ENCODE assay signal across 15 mouse cellular contexts in the genomic region with DNA sequence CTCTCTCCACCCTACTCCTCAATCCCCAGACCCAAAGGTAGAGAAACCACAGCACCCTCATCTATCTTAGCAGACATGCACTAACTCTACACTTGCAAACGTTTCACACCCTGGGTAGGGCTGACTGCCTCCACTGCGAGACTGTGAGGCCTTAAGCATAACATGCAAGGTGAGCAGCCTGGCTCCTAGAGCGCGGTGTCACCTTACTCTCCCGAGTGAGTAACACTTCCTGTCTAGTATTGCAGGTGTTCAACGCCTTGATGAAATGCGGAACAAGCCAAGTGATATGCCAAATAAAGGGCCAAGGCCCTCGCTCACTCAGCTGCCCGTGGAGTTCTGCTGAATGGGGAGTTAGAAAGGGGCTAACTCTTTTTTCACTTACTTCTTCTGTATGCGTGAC. TPM values are rescaled to one million over a fixed set of nuclear protein-coding genes. Genes with fewer than 3 reads are reported as not detected.
DNase-seq lines count a peak whose midpoint lies in the region; ATAC-seq and TF ChIP-seq lines count a peak whose summit lies in the region.
"Had no signal": no experiment of that assay in that cellular context is flagged by ENCODE, and none has a peak within 500 bp of the region (broad histone marks: within the 10 kb centered on the region; RNA-seq: fewer than 3 reads in every experiment).

No protein-coding gene starts in this region.

- peaks cover 18% of the 10 kb centered on the region for H3K36me3 ChIP-seq in limb, embryonic 12.5 days

- no peak overlapping the region for H3K4me2 ChIP-seq in limb, embryonic 12.5 days
- H3K4me2 ChIP-seq: embryonic facial prominence, embryonic 13.5 days; limb, embryonic 13.5 days had no signal

- peak overlapping the region; percentile 41; the same call in 1 of the 2 replicates for H3K27ac ChIP-seq in limb, embryonic 12.5 days
- H3K27ac ChIP-seq in cerebellum, adult 2 months (ENCODE audit: insufficient read depth, low read length) = no peak overlapping the region
- H3K27ac ChIP-seq: embryonic facial prominence, embryonic 13.5 days; layer of hippocampus, adult 2 months; limb, embryonic 13.5 days had no signal

- H3K27me3 ChIP-seq in limb, embryonic 12.5 days = no peaks in the 10 kb centered on the region
- H3K27me3 ChIP-seq in cerebellum, adult 2 months (ENCODE audit: control insufficient read depth, insufficient read depth, low read length) = no peaks in the 10 kb centered on the region
- H3K27me3 ChIP-seq: embryonic facial prominence, embryonic 13.5 days; limb, embryonic 13.5 days had no signal

- no peak for ATAC-seq in limb, embryonic 12.5 days (ENCODE audit: insufficient number of reproducible peaks, insufficient read depth, low FRiP score, low TSS enrichment, low read depth)
- ATAC-seq: inflammation-experienced regulatory T-cells, adult 6 months had no signal

- peak; percentile 11 to 13 for DNase-seq in kidney, postnatal 4 days
- DNase-seq in kidney, postnatal 14 days = no peak
- DNase-seq in CD8-positive naive resting alpha-beta T cell, adult 2 months (ENCODE audit: low read depth in 2 of 2, low spot score in 2 of 2) = peak; percentile 8 to 18
- peak; percentile 6 to 16 for DNase-seq in thymus, adult 18-20 months
- DNase-seq in cerebellum, adult 2 months = no peak
- no peak for DNase-seq in cerebellum, adult 18-20 months
- no peak for DNase-seq in layer of hippocampus, postnatal 36 days
- DNase-seq: right cerebral cortex, postnatal 25 days had no signal

- TF ChIP-seq CTCF in cerebellum, adult 2 months (IDR thresholded peaks at IDR 0.05; ENCODE audit: borderline replicate concordance, insufficient read depth, low read depth, low read length) = no peak

- H3K9me3 ChIP-seq in limb, embryonic 12.5 days = no peaks in the 10 kb centered on the region
- H3K9me3 ChIP-seq: embryonic facial prominence, embryonic 13.5 days; limb, embryonic 13.5 days had no signal

- H3K4me3 ChIP-seq in limb, embryonic 12.5 days (replicated peaks) = no peak overlapping the region
- no peak overlapping the region for H3K4me3 ChIP-seq in cerebellum, adult 2 months (replicated peaks; ENCODE audit: insufficient read depth, low read depth, low read length)
- H3K4me3 ChIP-seq: embryonic facial prominence, embryonic 13.5 days; layer of hippocampus, adult 2 months; limb, embryonic 13.5 days had no signal

- TF ChIP-seq POLR2A in cerebellum, adult 2 months (IDR thresholded peaks at IDR 0.05; ENCODE audit: borderline replicate concordance, insufficient read depth, low read length) = no peak

- no peak overlapping the region for H3K9ac ChIP-seq in limb, embryonic 12.5 days (replicated peaks)
- H3K9ac ChIP-seq: embryonic facial prominence, embryonic 13.5 days; limb, embryonic 13.5 days had no signal

- WGBS in limb, embryonic 12.5 days = 58% methylated on average over 10 of the region's 10 CpGs
- 90% methylated on average over 10 of the region's 10 CpGs for WGBS in cerebellum, adult 2 months

- H3K4me1 ChIP-seq in limb, embryonic 12.5 days (replicated peaks) = peaks cover 11% of the 10 kb centered on the region
- H3K4me1 ChIP-seq in cerebellum, adult 2 months (ENCODE audit: control insufficient read depth, insufficient read depth, low read length) = no peaks in the 10 kb centered on the region; the same call in none of the 2 replicates
- H3K4me1 ChIP-seq: embryonic facial prominence, embryonic 13.5 days had no signal

RNA-seq across cellular contexts. Expression of a gene that starts 13.3 kb away (rescaled TPM):
- 118 and 120 TPM in 2 replicates for polyA plus RNA-seq in limb, embryonic 12.5 days (2016; fragmentation: Nextera tagmentation; extraction: Ambion mirVana)
- 23.8 and 25.7 TPM in 2 replicates for polyA plus RNA-seq in cerebellum, adult 2 months (2012; rRNA removed)
- 10 to 100 TPM; 30.1 to 35.6 TPM for total RNA-seq in layer of hippocampus, postnatal 36 days (2021)

RNA-seq across cellular contexts. Expression of a gene that starts 25.9 kb away (rescaled TPM):
- 0.09 TPM in 1 of 2 replicates, not detected in the other for polyA plus RNA-seq in limb, embryonic 12.5 days (2016; fragmentation: Nextera tagmentation; extraction: Ambion mirVana)
- 0.23 and 0.29 TPM in 2 replicates for polyA plus RNA-seq in cerebellum, adult 2 months (2012; rRNA removed)
- total RNA-seq in layer of hippocampus, postnatal 36 days (2021) = under 1 TPM; 0.73 to 0.77 TPM
- total RNA-seq: megakaryocyte-erythroid progenitor cell, adult 5-6 weeks had no signal
- polyA plus RNA-seq: heart, embryonic 14.5 days; inflammation-experienced regulatory T-cells, adult 6 months had no signal

Comparison
In these comparisons a context has a peak if more than half of its experiments do, and no peak if none do; other contexts are left out.
1. DNase-seq: peak in kidney, postnatal 4 days (2 of 2), CD8-positive naive resting alpha-beta T cell, adult 2 months (2 of 2) and thymus, adult 18-20 months (2 of 2); none in kidney, postnatal 14 days (single experiment), cerebellum, adult 2 months (0 of 2), cerebellum, adult 18-20 months (0 of 2) and layer of hippocampus, postnatal 36 days (0 of 2).